Mouse (Mus musculus): ENCODE measurements around the gene Fam83e.
A peak's percentile ranks its signal among the peaks of the same experiment; 100 is the strongest.

Fam83e gene

GRCm38 (mm10) chr7:45702316-45702715 is 18.7 kb upstream of the Fam83e start:
- no peak for DNase-seq (ENCODE audit: low spot score)

GRCm38 (mm10) chr7:45702809-45703520 is 18.0 kb upstream of the Fam83e start:
- no peak for DNase-seq (ENCODE audit: low spot score)

DNA sequence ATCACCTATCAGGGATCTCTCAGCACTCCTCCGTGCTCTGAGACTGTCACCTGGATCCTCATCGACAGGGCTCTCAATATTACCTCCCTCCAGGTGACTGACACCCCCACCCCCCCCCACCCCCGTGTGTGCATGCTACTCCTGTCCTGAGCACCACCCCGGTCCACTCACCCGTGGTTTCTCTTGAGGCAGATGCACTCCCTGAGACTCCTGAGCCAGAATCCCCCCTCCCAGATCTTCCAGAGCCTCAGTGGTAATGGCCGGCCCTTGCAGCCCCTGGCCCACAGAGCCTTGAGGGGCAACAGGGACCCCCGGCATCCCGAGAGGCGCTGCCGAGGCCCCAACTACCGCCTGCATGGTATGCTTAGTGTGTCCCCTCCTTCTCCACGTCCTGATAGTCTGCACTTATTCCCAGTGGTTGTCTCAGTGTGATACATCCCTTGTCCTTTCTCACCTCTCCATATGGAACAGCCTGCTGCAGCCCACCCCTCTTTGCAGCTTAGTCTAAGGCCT is 17.4 kb upstream of the Fam83e start:
- DNase-seq (ENCODE audit: low spot score): no peak

DNA sequence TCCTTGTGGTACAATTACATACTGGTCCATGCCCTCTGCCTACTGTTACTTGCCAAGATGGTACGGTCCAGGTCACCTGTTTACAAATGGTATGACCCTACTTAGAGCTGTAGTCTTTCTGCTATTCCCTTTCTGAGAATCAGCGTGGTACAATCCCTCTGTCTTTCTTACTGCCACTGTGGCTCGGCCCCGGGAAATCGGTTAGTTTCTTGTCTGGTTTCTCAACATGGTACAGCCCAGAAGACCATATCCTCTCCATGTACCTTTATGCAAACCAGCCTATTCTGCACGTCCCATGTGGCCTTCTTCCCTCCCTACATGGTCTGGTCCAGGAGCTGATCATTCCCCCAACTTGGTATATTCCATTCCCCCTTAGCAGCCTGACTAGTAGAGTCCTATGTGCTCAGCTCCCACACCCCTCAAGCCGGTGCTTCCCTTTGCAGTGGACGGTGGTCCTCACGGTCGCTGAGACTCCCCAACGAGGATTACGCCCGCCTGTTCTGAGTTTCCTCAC is 16.9 kb upstream of the Fam83e start:
- peak; percentile 84 for DNase-seq (ENCODE audit: low spot score)

GRCm38 (mm10) chr7:45704730-45705442 is 16.1 kb upstream of the Fam83e start, which contains the start of gene Dbp:
Gene Dbp (plus strand): TSS chr7:45705088.
- DNase-seq (ENCODE audit: low spot score): peak; percentile 98

- no peak for DNase-seq (ENCODE audit: low spot score)
Measured at GRCm38 (mm10) chr7:45705443-45705864, 15.6 kb upstream of the Fam83e start.

DNA sequence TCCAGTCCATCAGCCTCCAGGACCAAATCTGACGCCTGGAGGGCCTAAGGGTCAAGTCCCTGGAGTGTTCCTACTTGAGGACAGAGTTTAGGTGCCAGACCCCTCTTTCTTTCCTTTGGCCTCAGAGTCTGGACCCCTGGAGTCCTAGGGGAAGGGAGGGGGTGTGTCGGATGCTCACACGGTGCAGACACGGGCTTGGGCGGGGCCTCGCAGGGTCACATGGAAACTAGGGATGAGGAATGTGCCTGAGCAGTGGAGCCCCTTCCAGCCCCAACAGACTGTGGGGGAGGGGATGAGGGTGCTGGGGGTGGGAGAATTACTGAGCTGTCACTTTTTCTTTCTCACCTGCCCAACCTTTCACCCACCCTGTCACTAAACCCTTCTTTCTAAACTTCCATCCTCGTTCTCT is 15.1 kb upstream of the Fam83e start:
- peak; percentile 79 for DNase-seq (ENCODE audit: low spot score)

DNA sequence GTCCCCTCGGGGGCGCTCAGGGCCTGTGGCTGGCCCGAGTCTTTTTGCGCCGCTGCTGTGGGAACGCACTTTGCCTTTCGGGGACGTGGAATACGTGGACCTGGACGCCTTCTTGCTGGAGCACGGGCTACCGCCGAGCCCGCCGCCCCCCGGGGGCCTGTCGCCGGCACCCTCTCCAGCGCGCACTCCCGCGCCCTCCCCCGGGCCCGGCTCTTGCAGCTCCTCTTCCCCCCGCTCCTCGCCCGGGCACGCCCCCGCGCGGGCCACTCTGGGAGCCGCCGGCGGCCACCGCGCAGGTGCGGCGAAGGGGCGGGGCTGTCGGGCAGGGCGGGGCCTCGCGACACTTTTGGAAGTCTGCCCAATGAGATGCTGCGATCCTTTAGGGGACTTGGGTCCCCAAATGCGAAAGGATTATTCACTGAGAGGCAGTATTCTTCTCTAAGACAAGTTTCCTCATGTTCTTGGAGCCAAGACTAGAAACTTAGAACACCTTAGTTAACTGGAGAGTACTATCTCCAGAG is 14.2 kb upstream of the Fam83e start:
- DNase-seq (ENCODE audit: low spot score): peak; percentile 76

GRCm38 (mm10) chr7:45707375-45707967 is 13.5 kb upstream of the Fam83e start:
- peak; percentile 92 for DNase-seq (ENCODE audit: low spot score)

GRCm38 (mm10) chr7:45708221-45708761 is 12.7 kb upstream of the Fam83e start:
- DNase-seq (ENCODE audit: low spot score): no peak

GRCm38 (mm10) chr7:45709036-45709435 is 12.0 kb upstream of the Fam83e start:
- no peak for DNase-seq (ENCODE audit: low spot score)

GRCm38 (mm10) chr7:45709677-45710355 is 11.2 kb upstream of the Fam83e start:
- no peak for DNase-seq (ENCODE audit: low spot score)

GRCm38 (mm10) chr7:45710477-45711191 is 10.4 kb upstream of the Fam83e start:
- no peak for DNase-seq (ENCODE audit: low spot score)

GRCm38 (mm10) chr7:45711316-45712021 is 9.5 kb upstream of the Fam83e start:
- DNase-seq (ENCODE audit: low spot score): no peak

DNA sequence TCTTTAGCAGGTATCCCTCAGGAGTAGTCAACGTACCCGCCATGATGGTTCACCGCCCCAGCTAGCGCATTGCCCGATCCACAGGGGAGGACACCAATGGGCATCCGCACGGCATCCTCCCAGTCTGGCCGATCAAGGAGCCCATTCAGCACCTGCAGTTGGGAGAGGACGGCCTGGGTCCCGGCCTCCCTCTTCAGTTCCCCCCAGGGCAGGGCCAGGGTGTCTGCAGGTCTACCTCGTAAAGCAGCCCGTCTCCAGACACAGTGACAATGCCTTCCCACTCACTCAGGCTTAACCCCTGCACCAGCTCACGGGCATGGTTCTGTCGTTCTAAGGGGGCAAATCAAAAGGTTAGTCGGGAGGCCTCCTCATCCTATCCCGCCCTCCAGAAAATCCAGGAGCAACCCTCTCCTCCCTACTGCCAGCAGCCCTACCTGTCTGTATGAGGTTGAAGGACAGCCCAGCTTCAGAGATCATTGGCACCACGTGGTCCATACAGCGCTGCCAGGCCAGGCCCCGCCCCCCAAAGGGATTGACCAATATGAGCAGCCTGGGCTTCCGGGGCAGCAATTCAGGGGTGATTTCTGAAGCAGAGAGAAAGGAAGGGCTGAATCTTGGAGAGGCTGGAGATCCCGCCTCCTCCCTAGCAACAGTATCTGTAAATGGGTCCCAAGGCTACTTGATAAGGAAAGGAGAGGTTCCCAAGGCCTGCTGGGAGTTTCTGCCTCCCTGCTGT is 8.8 kb upstream of the Fam83e start:
- no peak for DNase-seq (ENCODE audit: low spot score)

DNA sequence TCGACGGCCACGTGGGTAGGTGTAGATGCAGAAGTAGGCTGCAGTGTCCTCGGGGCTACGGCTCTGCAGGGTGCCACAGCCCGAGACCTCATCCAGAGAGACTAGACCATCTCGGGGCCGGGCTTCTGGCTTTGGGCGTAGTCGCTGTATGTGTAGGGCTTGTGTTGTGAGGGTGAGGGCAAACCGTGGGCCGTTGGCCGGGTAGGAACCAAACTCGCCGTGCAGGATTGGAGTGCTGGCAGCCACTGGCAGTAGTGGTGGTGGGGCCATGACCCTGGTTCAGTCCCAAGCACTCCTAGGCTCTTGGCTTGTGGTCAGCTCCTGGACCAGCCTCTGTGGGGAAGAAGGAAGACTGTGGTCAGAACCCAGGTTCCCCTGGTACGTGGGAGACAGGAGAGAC is 7.6 kb upstream of the Fam83e start:
- DNase-seq (ENCODE audit: low spot score): no peak

DNA sequence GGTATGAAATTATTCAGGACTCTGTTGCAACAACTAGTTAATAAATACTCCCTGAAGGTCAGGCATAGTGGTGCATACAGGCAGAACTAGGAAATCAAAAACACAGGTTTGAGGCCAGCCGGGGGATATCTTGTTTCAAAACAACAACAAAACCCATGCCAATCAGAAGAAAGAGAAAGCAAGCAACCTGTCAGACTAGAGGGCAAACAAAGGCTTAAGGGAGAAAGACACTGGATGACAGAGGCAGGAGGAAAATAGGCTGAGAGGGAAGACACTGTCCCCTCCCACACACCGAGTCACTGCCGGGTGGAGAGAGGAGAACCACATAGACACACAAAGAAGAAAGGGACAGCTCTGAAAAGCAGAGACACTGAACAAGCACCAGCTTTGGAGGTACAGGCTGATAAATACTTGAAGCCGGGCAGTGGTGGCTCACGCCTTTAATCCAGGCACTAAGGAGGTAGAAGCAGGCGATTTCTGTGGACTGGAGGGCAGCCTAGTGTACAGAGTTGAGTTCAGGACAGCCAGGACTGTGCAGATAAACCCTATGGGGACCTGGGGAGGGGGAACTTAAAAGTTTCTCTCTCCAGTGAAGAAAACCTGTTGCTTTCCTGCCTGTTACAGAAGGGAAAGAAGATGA is 7.0 kb upstream of the Fam83e start:
- no peak for DNase-seq (ENCODE audit: low spot score)

- DNase-seq (ENCODE audit: low spot score): no peak
Measured at GRCm38 (mm10) chr7:45714630-45715089, 6.4 kb upstream of the Fam83e start.
